Mouse (Mus musculus) forebrain, embryonic 15.5 days (tissue): ENCODE measurements around the gene Sf3a3. TPM values are rescaled to one million over a fixed set of nuclear protein-coding genes. Genes with fewer than 3 reads are reported as not detected.
A peak's percentile ranks its signal among the peaks of the same experiment; 100 is the strongest.

Experiments used
- ATAC-seq: fragments of 200-750 bp; cut with Nextera tagmentation; replicated peaks from 2 replicates; pipeline ENCODE4 v1.8.0; 2017; ENCODE audit warnings: mild to moderate bottlenecking, moderate TSS enrichment, moderate library complexity
- H3K27ac ChIP-seq: fragments of 300-500 bp; sonication (generic); replicated peaks from 2 replicates; pipeline ENCODE4 v1.5.1; 2015; ENCODE audit warnings: mild to moderate bottlenecking, inconsistent platforms
- H3K27me3 ChIP-seq: fragments of 300-500 bp; sonication (generic); 2 replicates; pipeline ENCODE4 v1.6.1; 2015; ENCODE audit warnings: inconsistent platforms
- H3K36me3 ChIP-seq: fragments of 300-500 bp; sonication (generic); 2 replicates; pipeline ENCODE4 v1.6.1; 2015; ENCODE audit warnings: mild to moderate bottlenecking, inconsistent platforms
- H3K4me1 ChIP-seq: fragments of 300-500 bp; sonication (generic); 2 replicates; pipeline ENCODE4 v1.6.1; 2015; ENCODE audit warnings: inconsistent platforms
- H3K4me2 ChIP-seq: fragments of 300-500 bp; sonication (generic); replicated peaks from 2 replicates; pipeline ENCODE4 v1.6.1; 2015; ENCODE audit warnings: mild to moderate bottlenecking, inconsistent platforms
- H3K4me3 ChIP-seq: fragments of 300-500 bp; sonication (generic); 2 replicates; pipeline ENCODE4 v1.5.1; 2015; ENCODE audit warnings: mild to moderate bottlenecking, inconsistent platforms
- H3K9ac ChIP-seq: fragments of 300-500 bp; sonication (generic); replicated peaks from 2 replicates; pipeline ENCODE4 v1.6.1; 2015; ENCODE audit warnings: mild to moderate bottlenecking, inconsistent platforms
- H3K9me3 ChIP-seq: fragments of 300-500 bp; sonication (generic); 2 replicates; pipeline ENCODE4 v1.6.1; 2016; ENCODE audit warnings: inconsistent platforms
- WGBS: fragments of 180-500 bp; shearing (Covaris S2); methylation state at CpG from one replicate; pipeline ENCODE4 v1.1.7; 2015; ENCODE audit warnings: mixed read lengths; 5-methylcytosine and 5-hydroxymethylcytosine counted together
- polyA plus RNA-seq: library from polyadenylated mRNA; unstranded; fragments of >200 nt; fragmentation: Nextera tagmentation; extraction: Ambion mirVana; gene quantifications from 2 replicates; pipeline ENCODE4 v1.2.1, GENCODE M21; 2015

Gene Sf3a3
- polyA plus RNA-seq, 1 experiment from 2014 or later = 133 TPM

DNA sequence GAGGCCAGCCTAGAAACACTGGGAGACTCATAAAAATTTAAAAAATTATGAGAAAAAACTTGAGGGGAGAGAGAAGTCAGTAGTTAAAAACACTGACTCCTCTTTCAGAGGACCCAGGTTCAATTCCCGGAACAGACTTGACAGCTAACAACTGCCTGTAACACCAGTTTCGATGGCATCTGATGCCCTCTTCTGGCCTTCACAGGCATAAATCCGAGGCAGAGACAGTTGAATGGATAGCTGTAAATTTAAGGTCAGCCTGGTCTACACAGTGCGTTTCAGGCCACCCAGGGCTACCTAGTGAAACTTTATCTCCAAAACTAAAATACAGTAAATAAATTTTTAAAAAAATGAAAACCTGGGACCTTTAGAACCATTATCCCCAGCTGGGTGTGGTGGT, 29.6 kb upstream of the Sf3a3 start:
- peaks cover 52% of the 10 kb centered on the region for H3K36me3 ChIP-seq
- whole genome bisulfite sequencing = 85% methylated on average over 4 of the region's 4 CpGs
- ATAC-seq = no peak
- no peak overlapping the region for H3K4me2 ChIP-seq
- H3K9me3 ChIP-seq = no peaks in the 10 kb centered on the region
- H3K9ac ChIP-seq = no peak overlapping the region
- no peaks in the 10 kb centered on the region for H3K27me3 ChIP-seq
- H3K4me3 ChIP-seq = no peak overlapping the region
- no peak overlapping the region for H3K27ac ChIP-seq
- H3K4me1 ChIP-seq = no peaks in the 10 kb centered on the region

DNA sequence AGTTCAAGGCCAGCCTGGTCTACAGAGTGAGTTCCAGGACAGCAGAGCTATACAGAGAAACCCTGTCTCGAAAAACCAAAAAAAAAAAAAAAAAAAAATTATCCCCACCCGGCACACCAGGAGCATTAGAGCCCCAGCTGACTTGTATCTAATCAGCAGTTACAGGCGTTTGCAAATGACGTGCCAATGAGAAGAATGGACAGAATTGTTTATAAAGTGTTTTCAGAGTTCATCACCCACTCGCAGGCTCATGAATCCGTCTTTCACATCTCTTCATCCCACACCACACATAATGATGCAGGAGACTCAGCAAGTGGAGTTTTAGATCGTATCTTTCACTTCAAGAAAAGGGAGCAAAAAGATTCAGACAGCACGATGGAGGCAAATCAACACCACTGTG, 29.1 kb upstream of the Sf3a3 start:
- no peaks in the 10 kb centered on the region for H3K4me1 ChIP-seq
- no peak overlapping the region for H3K4me2 ChIP-seq
- H3K27ac ChIP-seq = no peak overlapping the region
- no peak overlapping the region for H3K9ac ChIP-seq
- H3K36me3 ChIP-seq = peaks cover 48% of the 10 kb centered on the region
- H3K4me3 ChIP-seq = no peak overlapping the region
- no peak for ATAC-seq
- 87% methylated on average over 8 of the region's 8 CpGs for WGBS
- H3K9me3 ChIP-seq = no peaks in the 10 kb centered on the region
- H3K27me3 ChIP-seq = no peaks in the 10 kb centered on the region

DNA sequence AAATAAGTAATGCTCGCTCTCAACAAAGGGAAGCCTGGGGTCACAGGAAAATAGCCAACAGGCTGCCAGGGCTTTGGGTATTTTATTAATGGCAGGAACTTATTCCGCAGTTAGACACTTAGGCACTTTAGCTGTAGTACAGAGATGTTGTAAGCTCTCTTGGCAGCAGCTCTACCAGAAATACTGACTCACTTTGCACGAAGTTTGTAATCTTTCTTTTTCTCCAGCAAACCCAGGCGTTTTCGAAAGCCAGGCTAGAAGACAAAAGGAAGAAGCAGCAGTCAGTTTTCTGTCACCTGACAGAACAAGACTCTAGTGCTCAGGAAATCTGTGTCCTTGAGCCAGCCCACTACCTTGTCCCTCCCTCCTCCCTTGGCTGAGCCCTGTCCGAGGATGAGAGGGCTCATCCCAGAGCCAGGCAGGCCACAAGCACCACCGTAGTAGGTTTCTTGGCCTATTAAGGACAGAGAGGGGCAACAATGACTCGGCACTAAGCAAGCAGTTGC, 28.6 kb upstream of the Sf3a3 start:
- peaks cover 43% of the 10 kb centered on the region for H3K36me3 ChIP-seq
- no peak for ATAC-seq

DNA sequence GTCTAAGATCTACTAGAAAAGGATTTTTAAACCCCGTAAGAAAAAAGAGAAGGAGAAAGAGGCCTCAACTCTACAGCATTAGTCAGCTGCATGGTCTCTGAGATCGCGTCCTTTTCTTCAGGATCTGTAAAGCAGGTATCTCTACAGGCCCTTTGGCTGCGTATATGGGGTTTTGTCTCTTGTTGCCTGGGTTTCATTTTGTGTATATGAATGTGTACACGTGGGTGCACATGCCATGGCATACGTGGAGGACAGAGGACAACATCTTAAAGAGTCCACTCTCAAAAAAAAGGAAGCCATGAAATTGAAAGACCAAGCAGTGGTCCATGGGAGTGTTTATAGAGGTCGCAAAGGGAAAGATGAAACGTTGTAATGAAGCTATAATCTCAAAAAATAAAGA, 23.1 kb upstream of the Sf3a3 start:
- no peak for ATAC-seq
- no peak overlapping the region for H3K4me3 ChIP-seq
- no peak overlapping the region for H3K4me2 ChIP-seq
- peaks cover 3% of the 10 kb centered on the region; the same call in 1 of the 2 replicates for H3K36me3 ChIP-seq
- peaks cover 28% of the 10 kb centered on the region for H3K4me1 ChIP-seq
- 92% methylated on average over 8 of the region's 8 CpGs for WGBS
- no peaks in the 10 kb centered on the region for H3K9me3 ChIP-seq
- peaks cover 6% of the 10 kb centered on the region for H3K27me3 ChIP-seq
- H3K27ac ChIP-seq = no peak overlapping the region
- 0 out of 2 replicates have a peak overlapping the region, but pooled peaks have one; percentile 10 for H3K9ac ChIP-seq

More for the DNA sequence above, 28.6 kb upstream of the Sf3a3 start:
- no peaks in the 10 kb centered on the region for H3K9me3 ChIP-seq
- H3K4me1 ChIP-seq = 0 out of 2 replicates have a peak, but pooled peaks cover 4% of the 10 kb centered on the region
- no peak overlapping the region for H3K27ac ChIP-seq
- H3K4me3 ChIP-seq = no peak overlapping the region
- no peaks in the 10 kb centered on the region for H3K27me3 ChIP-seq
- H3K4me2 ChIP-seq = no peak overlapping the region
- no peak overlapping the region for H3K9ac ChIP-seq
- 93% methylated on average over 8 of the region's 8 CpGs for WGBS

DNA sequence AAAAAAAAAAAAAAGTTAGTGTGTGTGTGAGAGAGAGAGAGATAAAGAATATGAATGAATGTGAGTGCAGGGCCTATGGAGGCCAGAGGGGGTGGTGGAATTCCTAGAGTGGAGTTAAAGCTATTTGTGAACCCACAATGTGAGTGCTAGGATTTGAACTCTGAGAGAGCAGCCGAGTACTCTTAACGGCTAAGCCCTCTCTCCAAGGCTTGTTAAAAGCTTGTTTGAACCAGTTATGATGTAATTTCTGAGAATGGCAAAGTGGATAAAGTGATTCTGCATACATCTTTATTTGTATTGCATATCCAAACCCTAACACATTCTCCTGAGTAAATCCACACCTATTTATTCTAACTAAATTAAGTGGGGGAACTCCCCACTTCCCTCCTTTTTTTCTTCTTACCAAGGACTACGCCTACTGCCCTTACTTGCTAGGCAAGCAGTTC, 22.1 kb upstream of the Sf3a3 start:
- H3K36me3 ChIP-seq = peaks cover 3% of the 10 kb centered on the region; the same call in 1 of the 2 replicates
- peak overlapping the region; percentile 91 for H3K9ac ChIP-seq
- ATAC-seq = no peak
- peaks cover 6% of the 10 kb centered on the region for H3K27me3 ChIP-seq
- 66% methylated on average over 3 of the region's 3 CpGs for WGBS
- no peaks in the 10 kb centered on the region for H3K9me3 ChIP-seq
- H3K4me1 ChIP-seq = peaks cover 28% of the 10 kb centered on the region
- H3K4me2 ChIP-seq = peak overlapping the region; percentile 61
- H3K27ac ChIP-seq = no peak overlapping the region
- H3K4me3 ChIP-seq = peak overlapping the region; percentile 94

DNA sequence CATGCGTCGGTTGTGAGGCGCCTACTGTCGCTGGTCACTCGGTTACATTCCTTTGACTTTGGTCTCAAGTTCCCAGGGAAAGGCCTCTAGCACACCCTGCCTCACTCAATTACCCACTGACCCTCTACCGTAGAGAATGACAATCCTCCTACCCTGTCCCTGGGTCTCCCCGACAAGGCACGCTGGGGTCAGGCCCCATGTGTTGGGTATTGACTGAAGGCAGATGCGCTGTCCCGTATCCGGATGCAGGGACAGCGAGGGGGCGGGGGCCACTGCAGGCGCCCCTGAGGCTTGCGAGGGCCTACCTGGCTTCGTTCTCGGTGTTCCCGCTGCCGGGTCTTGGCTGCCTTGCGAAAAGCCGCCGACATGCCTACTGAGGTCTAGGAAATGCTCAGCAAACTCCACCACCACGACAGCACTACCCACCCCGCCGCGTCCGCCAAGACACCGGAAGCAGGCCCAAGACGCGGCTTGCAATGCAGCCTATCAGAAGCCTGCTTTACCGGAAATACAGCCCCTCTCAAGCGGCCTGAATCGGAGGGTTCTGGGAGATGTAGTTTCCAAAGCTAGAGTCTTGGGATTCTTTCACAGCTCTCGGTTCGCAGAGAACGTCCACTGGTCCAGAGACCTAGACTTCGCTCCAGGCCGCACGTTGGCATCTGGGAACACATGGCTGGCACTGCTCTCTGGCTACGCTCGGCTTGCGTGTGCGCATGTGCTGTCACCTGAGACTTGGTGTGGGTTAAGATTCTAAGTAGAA, 21.3 kb upstream of the Sf3a3 start, which contains the start of gene Utp11:
Gene Utp11 (minus strand): TSS at position 466 of the 760 bp plus-strand sequence.
- H3K36me3 ChIP-seq = peaks cover 3% of the 10 kb centered on the region; the same call in 1 of the 2 replicates
- no peaks in the 10 kb centered on the region for H3K9me3 ChIP-seq
- peak within 1 kb of the TSS; percentile 67 for H3K27ac ChIP-seq
- peak; percentile 99 for ATAC-seq
- peaks cover 6% of the 10 kb centered on the region for H3K27me3 ChIP-seq
- H3K4me1 ChIP-seq = peaks cover 28% of the 10 kb centered on the region
- peak within 1 kb of the TSS; percentile 61 for H3K4me2 ChIP-seq
- peak within 1 kb of the TSS; percentile 91 for H3K9ac ChIP-seq
- peak within 1 kb of the TSS; percentile 94 for H3K4me3 ChIP-seq
- WGBS = under 1% methylated on average over 43 of the region's 43 CpGs

DNA sequence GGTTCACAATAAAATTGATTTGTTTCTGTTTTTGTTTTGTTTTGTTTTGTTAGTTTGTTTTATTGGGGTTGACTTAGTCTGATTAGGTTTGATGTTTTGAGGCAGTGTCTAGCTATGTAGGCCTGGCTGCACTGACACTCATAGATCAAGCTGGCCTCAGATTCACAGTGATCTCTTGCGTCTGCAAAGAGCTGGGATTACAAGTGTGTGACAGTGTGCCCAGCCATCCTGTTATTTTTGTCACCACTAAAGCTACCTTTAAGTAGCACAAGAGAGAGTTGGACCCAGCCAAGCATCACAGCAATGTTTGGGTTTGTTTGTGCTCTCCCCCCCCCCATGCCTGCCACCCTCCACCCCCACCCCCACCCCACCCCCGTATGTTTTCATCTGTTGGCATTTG, 20.0 kb upstream of the Sf3a3 start:
- no peak overlapping the region for H3K27ac ChIP-seq
- no peaks in the 10 kb centered on the region for H3K9me3 ChIP-seq
- no peak overlapping the region for H3K4me2 ChIP-seq
- H3K36me3 ChIP-seq = peaks cover under 1% of the 10 kb centered on the region; the same call in 1 of the 2 replicates
- 86% methylated on average over 2 of the region's 2 CpGs for WGBS
- ATAC-seq = no peak
- H3K9ac ChIP-seq = no peak overlapping the region
- peaks cover 28% of the 10 kb centered on the region for H3K4me1 ChIP-seq
- H3K27me3 ChIP-seq = peaks cover 6% of the 10 kb centered on the region
- H3K4me3 ChIP-seq = no peak overlapping the region

DNA sequence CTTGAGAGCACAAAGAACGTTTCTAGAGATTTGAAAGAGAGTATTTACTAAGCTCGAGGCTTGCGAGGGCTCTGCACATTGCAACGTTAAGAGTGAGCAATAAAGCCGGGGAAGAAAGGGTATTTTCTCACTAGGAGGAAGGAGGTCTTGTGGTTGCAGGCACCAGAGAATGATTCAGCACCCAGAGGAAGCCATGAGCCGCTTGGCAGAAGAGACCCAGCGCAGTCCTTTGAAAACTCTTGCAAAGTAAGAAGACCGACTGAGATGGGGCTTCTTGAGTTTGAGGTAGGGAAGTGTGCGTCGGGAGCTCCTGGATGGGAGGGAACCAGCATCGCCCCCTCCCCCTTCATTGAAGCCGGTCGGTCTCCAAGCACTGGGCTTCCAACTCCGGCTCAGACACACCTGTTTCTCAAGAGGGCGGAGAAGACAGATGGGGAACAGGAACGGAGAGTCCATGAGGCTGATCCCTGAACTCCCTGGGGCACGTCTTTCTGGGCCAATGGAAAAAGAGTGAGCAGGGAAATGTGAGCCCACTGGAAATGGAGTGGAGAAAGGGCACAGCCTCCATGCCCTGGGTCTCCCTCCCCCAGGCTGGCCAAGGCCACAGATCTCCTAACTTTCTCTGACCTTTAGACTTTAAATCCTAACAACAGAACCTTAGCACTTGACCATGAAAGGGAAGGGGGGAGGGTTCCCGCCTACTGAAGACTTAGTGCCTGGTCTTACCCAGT, 18.6 kb upstream of the Sf3a3 start:
- no peak for ATAC-seq
- peaks cover 6% of the 10 kb centered on the region for H3K27me3 ChIP-seq

DNA sequence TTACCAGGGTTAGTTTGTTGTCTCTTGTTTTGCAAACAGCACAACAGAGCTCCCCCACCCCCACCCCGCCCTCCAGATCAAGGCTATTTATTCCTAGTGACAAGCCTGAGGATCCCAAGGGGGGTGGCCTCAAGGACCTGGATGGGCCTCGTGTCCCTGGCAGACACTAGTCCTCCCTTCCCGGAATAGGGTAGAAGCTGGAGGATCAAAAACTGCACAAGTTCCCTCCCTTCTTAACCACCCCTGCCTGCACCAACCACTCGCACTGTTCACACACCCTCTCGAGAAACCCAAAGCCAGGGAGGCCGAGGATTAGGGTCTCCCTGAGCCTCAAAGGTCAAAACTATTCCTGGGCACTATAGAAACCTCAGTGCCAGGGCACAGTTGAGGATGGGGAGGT, 14.8 kb upstream of the Sf3a3 start:
- peak overlapping the region; percentile 65; the same call in 1 of the 2 replicates for H3K4me3 ChIP-seq
- no peak overlapping the region for H3K9ac ChIP-seq
- no peak overlapping the region for H3K27ac ChIP-seq
- H3K27me3 ChIP-seq = peaks cover 6% of the 10 kb centered on the region
- no peaks in the 10 kb centered on the region for H3K9me3 ChIP-seq
- peaks cover 45% of the 10 kb centered on the region for H3K4me1 ChIP-seq
- 11% methylated on average over 6 of the region's 6 CpGs for WGBS
- no peaks in the 10 kb centered on the region for H3K36me3 ChIP-seq
- ATAC-seq = no peak
- H3K4me2 ChIP-seq = peak overlapping the region; percentile 98

More for the DNA sequence above, 18.6 kb upstream of the Sf3a3 start:
- no peak overlapping the region for H3K4me3 ChIP-seq
- H3K36me3 ChIP-seq = no peaks in the 10 kb centered on the region
- H3K4me1 ChIP-seq = peaks cover 37% of the 10 kb centered on the region
- WGBS = 16% methylated on average over 18 of the region's 18 CpGs
- H3K9ac ChIP-seq = no peak overlapping the region
- no peaks in the 10 kb centered on the region for H3K9me3 ChIP-seq
- no peak overlapping the region for H3K4me2 ChIP-seq
- no peak overlapping the region for H3K27ac ChIP-seq

DNA sequence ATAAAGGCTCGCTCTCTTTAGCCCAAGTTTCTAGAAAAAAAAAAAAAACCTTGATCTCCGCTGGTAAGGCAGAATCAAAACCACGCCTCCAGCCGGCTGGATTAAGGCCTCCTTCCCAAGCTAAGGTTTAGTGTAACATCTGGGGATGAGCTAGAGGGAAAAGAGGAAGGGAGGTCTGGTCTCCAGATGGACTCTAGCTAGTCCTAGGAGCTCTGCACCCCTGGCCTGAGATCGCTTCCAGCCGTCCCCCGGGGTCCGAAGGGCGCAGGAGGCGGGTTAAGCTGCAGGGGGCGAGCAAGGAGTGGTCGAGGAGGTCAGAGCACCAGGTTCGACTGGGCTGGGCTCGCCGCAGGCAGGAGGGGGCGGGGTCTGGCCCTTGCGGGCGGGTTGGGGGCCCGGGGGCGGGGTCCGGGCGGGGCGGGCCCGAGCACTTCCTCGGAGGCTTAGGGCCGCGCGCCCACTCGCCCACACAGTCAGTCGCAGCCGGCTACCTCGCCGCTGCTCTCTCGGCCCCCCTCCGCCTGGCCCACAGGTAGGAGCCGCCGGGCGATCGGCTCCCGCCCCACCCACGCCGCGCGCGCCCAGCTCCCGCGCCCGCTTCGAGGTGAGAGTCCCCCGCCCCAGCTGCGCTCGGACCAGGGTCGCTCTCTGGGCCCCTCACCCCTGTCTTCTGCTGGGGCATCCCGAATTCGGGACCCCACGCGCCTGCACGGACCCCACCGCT, 14.2 kb upstream of the Sf3a3 start, which contains the start of gene Fhl3:
Gene Fhl3 (plus strand): TSS at position 454 of the 724 bp plus-strand sequence.
- Histone ChIP-seq H3K4me2 (peak within 1 kb of the TSS; percentile 98), H3K27ac (no peak within 1 kb of the TSS; the same call in 1 of the 2 replicates), H3K9ac (peak within 1 kb of the TSS; percentile 56), H3K36me3 (no peaks in the 10 kb centered on the region), H3K4me3 (peak within 1 kb of the TSS; percentile 65), H3K4me1 (peaks cover 47% of the 10 kb centered on the region), H3K9me3 (no peaks in the 10 kb centered on the region), H3K27me3 (peaks cover 6% of the 10 kb centered on the region)
- ATAC-seq = peak; percentile 46
- under 1% methylated on average over 39 of the region's 59 CpGs for WGBS

DNA sequence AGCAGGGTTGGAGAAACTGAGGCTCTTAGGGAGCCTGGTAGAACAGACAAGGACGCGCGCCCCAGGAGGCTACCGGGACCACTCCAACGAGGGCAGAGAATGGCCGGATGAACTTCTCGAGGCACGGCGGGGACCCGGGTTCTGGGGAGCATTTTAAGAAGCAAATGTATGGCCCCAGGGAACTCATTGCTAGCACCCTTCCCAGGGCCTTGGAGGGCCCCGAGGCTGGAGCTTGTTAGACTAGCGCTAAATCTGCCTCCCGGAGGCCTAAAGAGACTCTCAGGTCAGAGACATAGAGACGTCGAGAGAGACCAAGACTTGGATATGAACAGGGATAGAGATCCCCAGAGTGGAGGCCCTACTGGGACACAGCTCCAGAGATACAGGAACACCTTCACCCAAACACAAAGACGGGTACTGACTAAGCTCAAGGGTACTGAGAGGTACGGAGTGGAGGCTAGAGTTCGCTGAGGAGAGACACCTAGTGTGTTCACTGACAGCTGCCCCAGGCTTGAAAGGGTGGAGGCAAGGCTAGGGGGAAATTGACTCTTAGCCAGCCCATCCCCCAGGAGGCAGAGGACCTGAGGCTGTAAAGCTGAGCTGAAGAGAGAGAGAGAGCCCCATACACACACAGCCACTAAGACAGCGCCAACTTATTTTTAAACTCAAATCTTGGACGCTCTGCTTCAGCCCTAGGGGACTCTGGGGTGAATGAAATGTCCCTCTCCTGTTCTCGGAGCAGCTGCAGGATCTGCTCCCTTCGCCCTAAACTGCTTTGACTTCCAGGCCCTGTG, 13.3 kb upstream of the Sf3a3 start:
- no peak; the same call in 1 of the 2 replicates for ATAC-seq
- H3K9ac ChIP-seq = peak overlapping the region; percentile 56

More for the DNA sequence above, 13.3 kb upstream of the Sf3a3 start:
- H3K27ac ChIP-seq = no peak overlapping the region; the same call in 1 of the 2 replicates
- H3K36me3 ChIP-seq = no peaks in the 10 kb centered on the region
- peak overlapping the region; percentile 65 for H3K4me3 ChIP-seq
- H3K27me3 ChIP-seq = peaks cover 2% of the 10 kb centered on the region
- H3K4me1 ChIP-seq = peaks cover 47% of the 10 kb centered on the region
- peak overlapping the region; percentile 98 for H3K4me2 ChIP-seq
- H3K9me3 ChIP-seq = no peaks in the 10 kb centered on the region
- 4% methylated on average over 22 of the region's 22 CpGs for WGBS
